Mouse (Mus musculus) layer of hippocampus, adult 18-20 months (tissue): ENCODE measurements around the gene Fam13a. TPM values are rescaled to one million over a fixed set of nuclear protein-coding genes. Genes with fewer than 3 reads are reported as not detected.

Source experiments
- DNase-seq, 2 experiments: peaks; one replicate each; pipeline ENCODE4 v3.0.0; 2022; ENCODE audit warnings: low spot score in 2 of 2
- total RNA-seq, 2 experiments: library from RNA; stranded (reverse); gene quantifications; 2 replicates each; pipeline ENCODE4 v1.2.3; 2021

Gene Fam13a
- total RNA-seq, 2 experiments from 2014 or later = 15.4 to 17.8 TPM

- DNase-seq = no peak
These were observed 19.7 kb downstream of the Fam13a start for GRCm38 (mm10) chr6:59004630-59005029.

- peak in 1 of 2 experiments; percentile 32 for DNase-seq
These were observed 25.3 kb downstream of the Fam13a start for GRCm38 (mm10) chr6:58999044-58999453.

DNA sequence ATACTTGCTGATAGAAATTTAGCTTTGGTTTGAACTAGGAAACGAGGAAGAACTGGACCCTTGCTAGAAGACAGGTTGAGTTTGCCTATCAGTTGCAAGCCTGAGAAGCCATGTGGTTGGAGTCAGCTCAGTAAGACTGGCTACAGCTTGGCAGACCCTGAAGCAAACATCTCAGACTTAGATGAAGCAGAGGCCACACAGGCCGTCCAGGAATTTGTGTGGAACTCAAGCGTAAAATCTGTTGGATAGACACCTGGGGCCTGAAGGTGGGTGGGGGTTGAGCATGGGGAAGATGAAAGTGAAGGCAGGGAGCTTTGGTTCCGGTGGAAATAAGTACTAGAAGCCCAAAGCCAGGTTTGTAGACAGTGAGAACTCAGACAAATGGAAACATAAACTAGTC, 25.8 kb downstream of the Fam13a start:
- DNase-seq = no peak

- DNase-seq = no peak
These were observed 35.2 kb downstream of the Fam13a start for GRCm38 (mm10) chr6:58989149-58989548.

- no peak for DNase-seq
These were observed 35.6 kb downstream of the Fam13a start for GRCm38 (mm10) chr6:58988706-58989105.

GRCm38 (mm10) chr6:58987166-58987565, 37.2 kb downstream of the Fam13a start:
- DNase-seq = no peak

DNA sequence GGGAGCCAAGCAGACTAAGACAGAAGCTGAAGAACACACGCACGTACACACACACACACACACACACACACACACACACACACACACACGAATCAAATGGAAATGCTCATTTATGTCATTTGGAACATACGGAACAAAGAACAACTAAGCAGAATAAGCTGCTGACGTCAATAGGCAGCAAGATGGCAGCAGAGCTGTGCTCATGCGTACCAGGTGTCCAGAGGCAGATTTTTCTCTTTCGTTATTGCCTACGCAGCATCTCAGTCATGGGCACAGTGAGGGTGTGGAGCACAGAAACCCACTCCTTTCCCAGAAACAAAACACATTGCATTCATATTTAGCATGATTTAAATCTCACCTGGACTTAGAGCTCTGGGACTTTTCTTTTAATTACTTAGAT, 39.2 kb downstream of the Fam13a start:
- DNase-seq = peak in 1 of 2 experiments; percentile 49

DNA sequence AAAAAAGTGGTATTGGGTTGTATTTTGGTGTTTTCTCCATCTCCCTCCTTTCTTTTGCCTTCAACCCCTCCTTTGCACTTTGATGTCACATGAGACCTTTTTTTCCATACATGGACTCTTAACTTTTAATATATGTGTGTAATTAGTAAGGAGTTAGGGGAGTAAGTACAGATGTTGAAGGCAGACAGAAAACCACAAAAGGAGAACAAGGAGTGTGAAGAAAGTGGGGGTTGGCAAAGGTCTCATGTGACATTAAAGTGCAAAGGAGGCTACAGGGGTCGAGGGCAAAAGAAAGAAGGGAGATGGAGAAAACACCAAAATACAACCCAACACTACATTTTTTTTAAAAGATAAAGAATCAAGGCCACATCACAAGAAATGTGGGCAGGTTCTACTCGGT, 49.1 kb downstream of the Fam13a start:
- DNase-seq = no peak

DNA sequence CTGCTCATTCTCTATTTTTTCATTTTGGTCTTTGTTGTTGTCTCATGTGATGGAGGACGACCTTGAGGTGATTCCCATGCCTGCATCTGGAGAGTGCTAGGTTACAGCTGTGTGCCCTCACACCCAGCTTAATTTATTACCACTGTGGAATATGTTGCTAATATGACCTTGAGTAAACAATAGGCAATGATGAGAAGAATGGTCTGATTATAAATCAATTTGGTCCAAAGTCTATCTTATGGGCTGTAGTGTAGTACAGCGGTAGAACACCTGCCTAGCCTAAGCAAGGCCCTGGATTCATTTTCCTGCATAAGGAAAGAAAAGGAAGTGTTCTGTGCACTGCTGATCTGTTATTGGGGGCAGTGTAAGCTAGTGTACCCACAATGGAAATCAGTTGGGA, 49.9 kb downstream of the Fam13a start:
- no peak for DNase-seq

DNA sequence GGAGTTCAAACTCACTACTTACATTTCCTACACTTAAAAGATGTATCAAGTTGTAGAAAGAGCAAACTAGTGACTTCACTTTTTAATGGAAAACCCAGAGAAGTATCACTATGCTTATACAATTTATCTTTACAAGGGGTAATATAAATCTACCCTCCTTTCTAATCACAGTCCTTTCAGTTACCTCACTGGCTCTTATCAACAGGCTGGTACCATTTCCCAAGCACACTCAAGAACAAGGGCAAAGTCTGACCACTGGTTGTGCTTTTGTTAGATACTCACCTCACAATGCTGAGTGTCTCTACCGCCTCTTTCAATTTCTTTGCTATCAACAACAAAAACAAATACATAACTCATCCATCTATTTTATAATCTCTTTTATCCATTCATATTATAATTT, 51.5 kb downstream of the Fam13a start:
- no peak for DNase-seq

- DNase-seq = no peak
These were observed 56.1 kb downstream of the Fam13a start for GRCm38 (mm10) chr6:58968272-58968671.

DNA sequence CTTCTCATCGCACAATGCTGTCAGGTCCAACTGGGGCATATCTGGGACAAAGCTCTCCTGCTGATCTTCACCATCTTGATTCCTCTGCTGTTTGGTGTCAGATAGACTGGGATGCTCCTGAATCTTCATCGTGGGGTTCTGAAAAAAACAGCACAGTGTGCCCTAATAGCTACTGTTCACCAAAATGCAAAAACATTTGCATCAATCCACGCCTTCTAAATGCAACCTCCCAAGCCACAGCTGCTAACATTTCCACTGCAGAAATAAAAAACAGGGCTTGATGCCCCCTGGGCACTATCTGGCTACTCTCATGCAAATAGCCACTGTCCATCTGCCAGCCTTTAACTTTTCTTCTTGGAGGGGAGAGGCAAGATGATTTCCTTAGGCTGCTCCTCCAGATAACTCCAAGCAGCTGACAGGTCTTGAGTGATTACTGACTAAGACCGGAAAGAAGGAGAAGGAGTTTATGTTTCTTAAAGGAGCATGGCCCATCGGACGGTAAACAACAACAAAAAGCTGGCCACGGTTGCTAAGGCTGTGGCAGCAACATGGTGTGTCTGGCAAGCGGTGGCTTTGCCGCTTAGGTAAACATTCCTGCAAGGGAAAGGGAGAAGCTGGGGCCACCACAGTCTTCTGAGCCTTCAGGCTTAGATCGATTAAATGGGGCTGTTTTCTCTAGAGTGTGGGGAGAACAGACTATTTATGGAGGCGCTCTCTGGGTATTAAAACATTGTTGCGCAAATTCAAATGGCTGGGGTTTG, 59.1 kb downstream of the Fam13a start:
- peak in 1 of 2 experiments; percentile 59 for DNase-seq

DNA sequence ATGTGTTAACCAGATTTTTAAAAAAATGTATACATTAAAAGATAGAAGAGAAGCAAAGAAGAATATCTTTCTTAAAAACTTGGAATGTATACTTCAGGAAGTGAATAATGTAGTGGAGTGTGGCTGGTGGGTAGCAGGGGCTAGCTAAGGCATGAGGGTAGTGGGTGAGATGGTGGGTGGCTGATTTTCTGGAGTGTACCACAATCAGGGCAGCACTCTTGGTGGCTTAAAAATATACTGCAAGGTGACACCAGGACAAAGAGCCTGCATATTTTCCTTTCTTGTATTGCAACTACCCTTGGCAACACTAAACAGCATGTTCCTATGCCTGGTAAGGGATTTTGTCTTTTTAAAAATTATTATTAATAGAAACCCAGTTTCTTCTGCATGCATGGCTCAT, 59.8 kb downstream of the Fam13a start:
- DNase-seq = peak in 1 of 2 experiments; percentile 11

DNA sequence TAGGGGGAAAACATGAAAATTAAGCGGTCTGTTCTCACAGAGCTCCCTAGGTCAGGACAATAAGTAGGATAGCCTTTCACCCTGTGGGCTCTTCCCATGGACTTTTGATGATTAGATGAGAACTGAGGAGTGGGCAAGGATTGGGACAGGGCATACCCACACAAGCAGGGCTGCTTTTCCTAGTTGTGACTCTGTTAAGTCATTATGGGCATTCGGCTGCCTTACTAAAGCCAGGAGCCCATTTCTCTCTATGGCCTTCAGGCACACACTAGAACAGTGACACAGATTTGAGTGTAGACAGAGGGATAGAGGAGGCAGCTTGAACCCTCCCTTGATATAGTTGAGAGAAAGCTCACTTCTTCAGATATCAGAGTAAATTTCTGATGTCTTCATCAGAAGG, 60.3 kb downstream of the Fam13a start:
- no peak for DNase-seq

- DNase-seq = no peak
These were observed 61.7 kb downstream of the Fam13a start for GRCm38 (mm10) chr6:58962691-58963090.

GRCm38 (mm10) chr6:58960523-58960922, 63.8 kb downstream of the Fam13a start:
- no peak for DNase-seq

GRCm38 (mm10) chr6:58951128-58951992, 73.0 kb downstream of the Fam13a start:
- DNase-seq = no peak

DNA sequence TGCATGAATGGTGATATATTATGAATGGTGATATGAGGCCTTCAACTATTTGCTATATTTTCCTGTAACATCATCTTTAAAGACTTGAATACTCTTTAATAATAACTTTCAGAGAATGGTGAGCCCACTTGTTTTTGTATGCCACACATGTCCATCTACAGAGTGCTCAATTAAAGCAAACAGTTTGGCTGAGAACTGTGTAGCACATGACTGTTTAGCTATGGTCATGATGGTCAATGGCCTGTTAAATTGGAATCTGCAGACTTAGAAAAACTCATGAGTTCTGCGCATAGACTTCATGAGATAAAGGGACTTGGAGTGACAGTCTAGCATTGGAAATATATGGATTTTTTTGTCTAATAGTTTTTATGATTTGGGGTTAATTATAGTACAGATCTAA, 73.9 kb downstream of the Fam13a start:
- DNase-seq = no peak

- peak; percentile 32 to 72 for DNase-seq
These were observed 77.5 kb downstream of the Fam13a start for GRCm38 (mm10) chr6:58946840-58947239.

- DNase-seq = no peak
These were observed 78.1 kb downstream of the Fam13a start for GRCm38 (mm10) chr6:58946246-58946645.

DNA sequence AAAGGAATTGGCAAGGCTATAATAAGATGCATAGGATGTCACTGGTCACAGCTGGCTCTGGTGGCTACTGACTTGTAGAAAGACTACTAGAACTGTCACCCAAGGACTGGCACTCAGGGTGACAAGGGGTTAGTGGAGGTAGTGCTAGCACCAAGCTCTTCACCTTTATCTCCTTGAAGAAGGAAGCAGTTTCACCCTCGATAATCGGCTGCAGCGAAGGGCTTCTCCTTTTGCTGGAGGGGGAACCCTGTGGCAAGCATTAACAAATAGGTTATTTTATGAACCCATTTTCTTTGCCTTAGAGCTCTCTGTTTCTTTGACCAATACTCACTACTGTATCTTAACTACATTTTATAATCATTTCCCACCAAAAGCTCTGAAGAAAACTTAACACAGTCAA, 80.4 kb downstream of the Fam13a start:
- DNase-seq = no peak

- DNase-seq = no peak
These were observed 82.1 kb downstream of the Fam13a start for GRCm38 (mm10) chr6:58942276-58942675.
